Mouse (Mus musculus): ENCODE data around the gene Rps27rt.
"Not testable (repeated sequence)": the region's sequence is repeated elsewhere in the genome, so short reads cannot be mapped to it uniquely, and the experiment has no call there.

The Rps27rt gene

DNA sequence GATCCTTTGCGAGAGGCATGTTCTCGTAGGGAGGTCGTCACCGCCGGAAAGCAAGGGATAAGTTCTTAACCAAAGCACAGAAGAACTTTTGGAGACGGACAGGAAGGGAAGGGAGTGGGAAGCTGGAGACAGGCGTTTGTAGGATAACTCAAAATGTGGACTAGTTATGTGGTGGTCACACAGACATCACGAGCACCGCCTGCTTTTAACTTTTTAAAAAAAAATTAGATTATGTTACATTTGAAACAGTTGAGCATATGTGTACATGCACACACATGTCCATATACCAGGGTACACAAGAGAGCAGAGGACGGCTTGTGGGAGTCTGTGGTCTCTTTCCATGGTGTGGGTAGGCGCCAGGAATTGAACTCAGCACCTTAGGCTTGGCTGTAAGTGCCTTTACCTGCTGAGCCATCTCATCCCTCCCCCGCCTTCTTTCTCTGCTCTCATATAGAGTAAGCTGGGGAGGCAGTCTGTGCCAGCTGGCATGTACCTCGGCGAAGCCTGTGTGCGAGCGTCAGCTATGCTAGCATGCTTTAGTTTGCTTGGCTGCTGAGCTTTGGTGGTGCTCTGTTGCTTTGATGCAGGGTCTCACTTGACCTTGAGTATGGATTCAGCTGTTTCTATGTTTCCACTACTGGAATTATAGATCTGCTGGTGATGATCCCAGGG lies at the start of gene Rps27rt:
TSS of gene Rps27rt (minus strand) at position 51 of the 672 bp plus-strand sequence.
- no peak for DNase-seq

DNA sequence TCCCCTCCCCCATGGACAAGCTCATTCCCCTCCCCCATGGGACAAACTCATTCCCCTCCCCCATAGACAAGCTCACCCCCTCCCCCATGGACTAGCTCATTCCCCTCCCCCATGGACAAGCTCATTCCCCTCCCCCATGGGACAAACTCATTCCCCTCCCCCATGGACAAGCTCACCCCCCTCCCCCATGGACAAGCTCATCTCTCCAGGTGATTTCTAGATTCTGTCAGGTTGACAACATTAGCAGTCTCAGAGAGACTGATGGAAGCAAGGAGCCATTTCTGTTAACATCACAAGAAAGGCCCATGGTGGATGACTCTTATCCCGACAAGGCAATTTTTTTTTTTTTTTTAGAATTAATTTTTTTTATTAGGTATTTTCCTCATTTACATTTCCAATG lies 48.5 kb upstream of the Rps27rt start:
- not testable (repeated sequence) for DNase-seq

DNA sequence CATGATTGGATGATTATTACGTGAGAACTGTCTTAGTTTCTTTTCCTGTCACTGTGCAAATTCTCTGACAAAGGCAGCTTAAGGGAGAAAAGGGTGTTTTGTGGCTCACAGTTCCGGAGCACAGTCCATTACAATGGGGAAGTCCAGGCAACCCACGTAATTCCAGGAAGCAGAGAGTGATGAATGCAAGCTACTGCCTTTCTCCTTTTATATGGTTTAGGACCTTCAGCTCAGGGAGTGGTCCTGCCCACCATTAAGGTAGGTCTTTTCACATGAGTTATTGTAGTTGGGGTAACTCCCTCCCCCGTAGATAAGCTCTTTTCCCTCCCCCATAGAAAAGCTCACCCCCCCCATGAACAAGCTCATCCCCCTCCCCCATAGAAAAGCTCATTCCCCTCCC lies 48.0 kb upstream of the Rps27rt start:
- no peak for DNase-seq

DNA sequence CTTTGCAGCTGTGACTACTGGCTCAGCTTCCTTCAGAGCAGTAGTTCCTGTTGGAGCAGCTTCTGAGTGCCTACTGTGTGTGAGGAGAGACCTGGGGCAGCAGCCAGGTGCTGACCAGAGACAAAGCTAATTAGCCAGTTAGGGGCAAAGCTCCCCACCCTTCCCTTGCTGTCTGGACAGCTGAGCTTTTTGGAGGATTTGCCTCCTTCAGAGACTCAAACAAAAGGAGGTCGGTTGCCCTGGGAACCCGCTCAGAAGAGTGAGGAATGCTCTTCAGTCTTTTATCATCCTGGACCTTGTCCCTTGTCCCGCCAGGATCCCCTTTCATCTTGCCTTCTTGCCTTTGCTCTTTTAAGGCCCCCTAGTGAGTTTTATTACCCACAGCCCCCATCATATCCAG lies 46.8 kb upstream of the Rps27rt start:
- no peak for DNase-seq

DNA sequence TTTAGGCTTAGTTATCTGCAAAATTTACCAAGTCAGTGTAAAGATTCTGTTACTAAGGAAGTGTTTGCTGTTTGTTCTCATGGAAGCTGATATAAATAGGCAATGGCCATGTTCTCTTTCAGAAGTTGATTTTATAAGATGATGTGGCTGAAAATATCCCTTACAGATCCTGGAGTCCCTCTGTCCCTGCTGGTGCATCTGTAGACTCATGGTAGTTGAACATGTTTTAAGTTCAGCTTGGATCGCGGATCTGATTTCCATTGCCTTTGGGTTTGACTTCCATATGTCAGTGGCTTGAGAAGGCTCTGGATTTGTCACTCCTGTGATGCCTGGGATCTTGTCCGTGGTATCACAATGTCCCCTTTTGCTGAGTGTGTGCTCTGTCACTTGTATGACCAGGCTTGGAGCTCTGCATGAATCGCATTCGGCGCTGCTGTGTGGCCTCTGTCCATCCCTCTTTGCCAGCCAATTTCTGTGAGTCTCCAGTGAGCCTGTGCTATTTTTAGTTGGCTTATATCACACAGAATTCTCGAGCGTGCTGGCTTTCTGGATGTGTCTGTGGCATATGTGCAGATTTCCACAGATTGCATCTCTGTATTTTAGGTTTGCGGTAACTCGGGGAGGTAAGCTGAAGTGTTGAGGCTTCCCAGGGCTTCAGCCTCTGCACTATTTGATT lies 41.3 kb upstream of the Rps27rt start:
- DNase-seq = peak; percentile 62

DNA sequence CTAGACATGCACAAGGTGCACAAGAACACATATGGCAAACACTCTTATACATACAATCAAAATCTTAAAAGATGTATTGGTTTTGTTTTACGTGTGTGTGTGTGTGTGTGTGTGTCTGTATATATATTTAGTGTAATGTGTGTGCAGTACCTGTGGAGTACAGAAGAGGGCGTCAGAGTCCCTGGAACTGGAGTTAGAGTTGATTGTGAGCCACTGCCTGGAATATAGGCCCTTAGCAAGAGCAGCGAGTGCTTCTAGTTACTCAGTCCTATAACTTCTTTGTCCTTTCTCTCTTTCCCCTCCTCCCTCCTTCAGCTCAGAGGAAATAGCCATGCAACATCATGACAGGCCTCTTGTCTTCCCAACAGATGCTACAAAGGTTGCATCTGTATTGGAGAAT lies 40.6 kb upstream of the Rps27rt start:
- no peak for DNase-seq

DNA sequence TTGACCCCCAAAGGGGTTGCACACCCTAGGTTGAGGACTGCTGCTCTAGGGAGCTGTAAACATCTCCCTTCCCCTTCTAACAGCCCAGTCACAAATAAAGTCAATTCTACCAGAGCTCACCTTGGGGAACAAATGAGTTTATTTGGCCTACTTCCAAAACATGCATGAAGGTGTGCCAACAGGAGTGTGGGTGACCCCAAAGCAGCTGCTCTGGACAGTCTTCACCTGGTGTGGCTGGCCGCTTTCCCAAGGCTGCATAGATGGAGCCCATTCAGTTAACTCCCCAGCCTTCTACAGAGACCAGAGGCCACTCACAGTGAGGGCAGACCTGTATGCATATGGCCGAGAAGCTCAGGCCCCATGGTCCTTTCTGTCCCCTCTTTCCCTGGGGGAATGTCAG lies 38.9 kb upstream of the Rps27rt start:
- DNase-seq = no peak

DNA sequence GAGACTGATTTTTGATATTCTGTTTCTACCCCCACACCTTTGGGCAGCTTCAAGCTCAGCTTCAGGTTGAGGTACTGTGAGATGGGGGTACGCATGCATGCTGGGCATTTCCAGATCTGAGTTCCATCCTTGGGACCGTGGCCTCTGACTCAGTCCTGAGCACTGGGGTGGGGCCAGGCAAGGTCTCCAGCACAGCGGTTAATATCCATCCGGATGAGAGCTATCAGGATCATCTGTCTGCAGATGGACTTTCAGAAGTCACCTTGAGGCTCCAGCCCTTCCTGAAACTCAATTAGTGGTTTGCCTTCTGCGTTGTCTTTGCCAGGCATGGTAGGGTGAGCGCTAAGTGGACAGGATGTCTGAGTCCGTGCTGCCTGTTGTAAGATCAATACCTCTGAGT lies 37.6 kb upstream of the Rps27rt start:
- DNase-seq = no peak

DNA sequence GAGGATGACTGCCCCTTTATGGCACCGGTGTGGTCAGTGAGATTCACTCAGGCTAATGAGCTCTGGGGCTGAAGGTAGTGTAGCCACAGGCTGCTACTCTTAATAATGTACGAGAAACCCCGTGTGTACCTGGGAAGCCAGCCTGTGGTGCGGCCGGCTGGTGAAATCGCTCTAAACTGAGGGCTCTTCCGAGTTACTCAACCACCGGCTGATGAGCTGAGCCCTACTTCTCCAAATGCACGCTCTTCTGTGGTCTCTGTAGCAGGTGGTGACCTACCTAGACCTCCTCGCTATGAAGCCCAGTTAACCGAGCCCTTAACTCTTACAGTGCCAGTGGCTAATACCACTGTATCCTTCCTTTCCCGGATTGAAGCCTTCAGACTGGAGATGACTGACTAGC lies 29.8 kb upstream of the Rps27rt start:
- no peak for DNase-seq

DNA sequence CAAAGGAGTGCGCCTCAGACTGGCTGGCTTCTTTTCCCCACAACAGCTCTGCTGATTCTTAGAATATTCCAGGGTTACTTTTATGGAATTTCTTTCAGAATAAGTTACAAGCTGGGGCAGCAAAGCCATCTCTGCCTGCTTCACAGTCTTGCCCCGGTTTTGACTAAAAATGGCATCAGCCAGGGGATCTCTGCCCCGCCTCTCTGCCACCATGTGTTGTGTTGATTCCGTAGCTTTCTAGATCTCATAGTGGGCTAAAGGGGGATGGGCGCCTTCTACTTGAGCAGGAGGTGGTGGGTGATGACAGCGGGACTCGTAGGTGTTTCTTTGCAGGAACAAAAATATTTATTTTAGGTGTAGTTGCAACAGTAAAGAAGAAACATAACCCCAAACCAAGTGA lies 25.7 kb upstream of the Rps27rt start:
- no peak for DNase-seq

DNA sequence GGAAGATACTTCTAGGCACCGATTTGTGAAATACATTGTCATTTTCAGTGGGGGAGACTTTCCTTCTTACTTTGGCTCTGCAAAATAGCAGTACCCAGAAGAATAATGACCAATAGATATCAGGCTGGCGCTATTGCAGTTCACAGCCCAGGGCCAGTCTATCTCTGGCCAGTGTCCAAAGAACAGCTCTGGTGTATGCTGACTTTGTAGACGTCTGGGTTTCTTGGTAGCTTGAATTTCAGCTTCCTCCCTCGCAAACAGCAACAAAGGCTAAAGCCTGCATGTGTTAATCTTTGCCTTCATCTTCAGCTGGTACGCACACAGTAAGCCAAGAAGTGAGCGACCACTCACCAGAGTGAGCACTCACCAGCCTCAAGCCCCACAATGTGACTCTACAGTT lies 25.2 kb upstream of the Rps27rt start:
- DNase-seq = no peak

DNA sequence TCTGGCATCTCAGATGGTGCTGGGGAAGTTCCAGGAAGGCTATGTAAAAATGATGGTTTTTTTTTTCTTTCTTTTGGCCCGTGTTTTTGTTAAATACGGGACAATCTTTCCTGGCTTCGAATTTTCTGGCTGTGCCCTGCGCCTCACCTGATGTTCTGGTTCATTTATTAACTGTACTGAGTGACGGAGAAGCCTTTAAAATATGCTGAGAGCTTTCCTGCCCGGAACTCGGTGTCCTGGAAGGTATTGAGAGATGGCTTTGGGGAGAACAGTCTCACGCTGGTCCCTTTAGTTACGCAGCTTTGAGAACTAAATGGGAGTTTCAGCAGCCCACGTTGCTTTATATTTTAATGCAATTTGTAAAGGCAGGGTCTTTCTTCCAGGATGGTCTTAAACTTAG lies 22.9 kb upstream of the Rps27rt start:
- no peak for DNase-seq

DNA sequence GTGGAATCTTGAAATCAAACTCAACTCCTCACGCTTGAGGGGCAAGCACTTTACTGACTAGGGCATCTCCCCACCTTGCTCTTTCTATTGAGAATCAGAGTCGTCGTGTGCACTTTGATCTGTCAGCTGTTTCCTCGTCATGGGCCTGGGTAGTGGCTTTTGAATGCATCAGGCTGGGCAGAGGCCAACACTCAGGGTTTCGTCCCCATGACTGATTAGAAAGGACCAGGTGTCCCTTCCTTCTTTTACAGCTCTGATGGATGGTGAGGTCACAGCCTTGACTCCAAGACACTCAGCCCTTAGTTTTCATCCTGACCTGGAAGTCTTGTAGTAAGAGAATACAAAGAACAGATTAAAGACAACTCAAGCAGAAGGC lies 17.2 kb upstream of the Rps27rt start:
- DNase-seq = no peak

DNA sequence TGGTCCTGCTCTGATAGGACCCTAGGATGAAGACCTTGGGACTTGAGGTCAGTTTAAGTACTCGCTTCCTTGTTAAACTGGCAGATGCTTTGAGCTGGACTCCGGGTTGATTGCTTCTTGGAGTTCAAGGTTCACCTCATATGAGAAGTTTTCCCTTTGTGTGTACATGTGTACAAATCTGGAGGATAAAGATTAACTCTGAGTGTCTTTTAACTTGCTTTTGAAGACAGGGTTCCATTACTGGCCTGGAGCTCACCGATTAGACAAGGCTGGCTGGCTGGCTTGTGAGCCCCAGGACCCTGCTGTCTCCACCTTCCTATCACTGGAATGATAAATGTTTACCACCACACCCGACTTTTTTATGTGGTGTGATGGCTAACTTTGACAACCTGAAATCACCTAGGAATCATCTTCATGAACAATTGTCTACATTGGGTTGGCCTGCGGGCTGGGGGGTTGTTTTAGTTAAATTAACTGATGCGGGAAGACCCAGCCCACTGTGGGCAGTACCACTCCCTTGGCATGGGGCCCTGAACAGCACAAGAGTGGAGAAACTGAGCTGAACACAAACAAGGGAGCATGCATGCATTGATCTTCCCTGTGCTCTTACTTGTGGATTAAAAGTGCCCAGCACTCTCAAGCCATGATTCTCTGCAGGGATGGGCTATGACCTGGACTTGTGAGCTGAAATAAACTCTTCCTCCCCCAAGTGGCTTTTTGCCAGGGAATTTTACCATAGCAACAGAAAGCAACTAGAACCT lies 16.7 kb upstream of the Rps27rt start:
- DNase-seq = no peak

DNA sequence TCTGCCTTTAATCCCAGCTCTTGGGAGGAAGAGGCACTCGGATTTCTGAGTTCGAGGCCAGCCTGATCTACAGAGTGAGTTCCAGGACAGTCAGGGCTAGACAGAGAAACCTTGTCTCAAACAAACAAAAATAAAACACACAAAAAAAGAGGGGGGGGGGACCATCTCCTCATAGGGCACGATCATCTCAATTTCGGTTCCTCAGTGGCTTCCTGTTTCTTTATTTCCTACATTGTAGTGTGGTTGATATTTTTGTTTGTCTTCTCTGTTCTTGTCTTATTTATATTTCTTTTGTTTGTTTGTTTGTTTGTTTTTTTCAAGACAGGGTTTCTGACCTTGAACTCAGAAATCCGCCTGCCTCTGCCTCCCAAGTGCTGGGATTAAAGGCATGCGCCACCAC lies 13.9 kb upstream of the Rps27rt start:
- no peak for DNase-seq

DNA sequence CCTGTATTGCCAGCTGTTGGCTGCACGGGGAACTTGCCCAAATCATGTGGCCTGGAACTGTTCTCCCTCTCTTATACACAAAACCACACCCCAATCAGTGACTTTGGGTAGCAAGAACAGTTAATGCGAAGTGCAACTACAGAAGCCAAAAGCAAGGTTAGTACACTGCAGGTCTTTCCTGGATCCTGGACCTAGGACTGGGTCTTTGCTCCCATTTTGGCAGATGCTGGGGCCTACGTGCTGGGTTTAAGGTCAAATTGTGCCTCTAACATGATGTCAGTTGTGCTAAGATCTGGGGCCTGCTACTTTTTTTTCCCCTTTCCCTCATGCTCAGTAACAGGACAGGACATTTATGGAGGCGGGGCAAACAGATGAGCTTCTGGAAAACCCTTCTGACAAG lies 13.2 kb upstream of the Rps27rt start:
- no peak for DNase-seq

DNA sequence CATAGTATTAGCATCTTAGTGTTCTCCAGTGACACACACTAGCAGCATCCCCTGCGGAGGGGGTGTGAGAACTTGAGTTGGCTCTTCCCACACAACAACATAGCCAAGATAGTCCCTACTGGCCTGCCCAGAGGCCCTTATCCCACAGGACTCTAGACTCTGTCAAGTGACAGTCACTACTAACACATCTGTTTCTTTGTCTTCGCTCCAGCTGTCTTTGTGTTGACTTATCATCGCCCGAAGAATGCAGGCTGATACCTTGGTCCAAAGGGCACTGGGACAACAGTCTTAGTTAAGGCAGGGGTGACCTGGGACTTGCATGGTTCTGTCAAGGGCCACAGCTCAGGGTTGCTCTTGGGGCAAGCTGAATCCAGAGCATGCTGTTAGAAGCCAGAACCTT lies 12.7 kb upstream of the Rps27rt start:
- no peak for DNase-seq

DNA sequence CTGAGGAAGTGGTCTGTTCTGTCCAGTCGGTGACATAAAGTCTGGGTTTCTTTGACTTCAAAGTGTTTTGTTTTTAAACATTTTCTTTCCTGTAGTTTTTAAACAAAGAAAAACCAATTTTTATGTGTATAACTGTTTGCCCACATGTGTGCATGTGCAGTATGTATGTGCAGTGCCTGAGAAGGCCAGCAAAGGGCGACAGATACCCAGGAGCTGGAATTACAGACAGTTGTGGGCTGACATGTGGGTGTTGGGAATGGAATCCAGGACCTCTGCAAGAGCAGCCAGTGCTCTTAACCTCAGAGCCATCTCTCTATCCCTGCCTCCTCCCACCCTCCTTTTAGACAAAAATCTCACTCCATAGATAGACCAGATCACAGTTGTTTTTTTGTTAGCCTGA lies 10.0 kb upstream of the Rps27rt start:
- DNase-seq = no peak

DNA sequence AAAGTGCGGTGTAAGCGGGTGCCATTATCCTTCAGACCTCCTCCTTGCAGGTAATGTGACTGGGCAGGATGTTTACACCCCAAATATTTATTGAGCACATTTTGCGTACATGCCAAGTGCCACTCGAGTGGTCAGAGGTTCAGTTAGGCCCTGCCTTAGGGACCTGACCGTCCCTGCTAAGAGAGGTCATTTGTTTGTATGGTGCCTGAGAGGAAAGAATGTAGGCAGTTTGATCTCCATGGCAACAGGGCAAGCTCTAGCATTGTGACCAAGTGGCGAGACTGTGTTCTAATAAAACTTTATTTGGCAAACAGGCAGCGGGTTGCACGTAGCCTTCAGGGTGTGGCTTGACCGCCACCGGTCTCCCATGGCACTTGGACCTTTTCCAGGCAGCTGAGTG lies 7.9 kb upstream of the Rps27rt start:
- DNase-seq = no peak

DNA sequence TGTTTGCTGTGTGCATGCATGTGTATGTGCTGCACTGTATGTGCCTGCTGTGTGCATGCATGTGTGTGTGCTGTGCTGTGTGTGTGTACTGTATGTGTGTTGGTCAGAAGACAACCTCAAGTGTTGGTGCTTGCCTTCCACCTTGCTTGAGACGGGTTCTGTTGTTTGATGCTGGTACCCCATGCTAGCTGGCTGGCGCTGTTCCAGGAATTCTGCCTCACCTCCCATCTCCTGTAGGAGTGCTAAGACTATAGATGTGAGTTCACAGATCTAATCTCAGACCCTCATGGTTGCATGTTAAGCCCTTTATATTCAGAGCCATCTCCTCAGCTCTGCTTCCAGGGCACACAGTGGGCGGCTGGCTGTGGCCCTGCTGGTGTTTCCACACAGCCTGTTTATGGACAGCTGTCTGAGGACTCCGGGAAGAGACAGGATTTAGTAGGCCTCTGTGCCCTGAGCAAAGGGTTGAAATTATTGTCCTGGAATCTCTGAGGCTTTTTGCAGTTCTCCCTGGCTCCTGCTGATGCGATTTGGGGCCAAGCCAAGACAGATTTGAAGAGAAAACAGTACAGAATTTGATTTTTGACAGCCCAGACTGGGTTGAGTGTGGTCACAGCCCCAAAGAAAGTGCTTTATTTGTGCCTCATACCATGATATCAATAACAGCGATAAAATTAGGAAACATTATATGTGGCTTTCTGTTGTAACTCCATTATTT lies 6.2 kb upstream of the Rps27rt start:
- no peak for DNase-seq

DNA sequence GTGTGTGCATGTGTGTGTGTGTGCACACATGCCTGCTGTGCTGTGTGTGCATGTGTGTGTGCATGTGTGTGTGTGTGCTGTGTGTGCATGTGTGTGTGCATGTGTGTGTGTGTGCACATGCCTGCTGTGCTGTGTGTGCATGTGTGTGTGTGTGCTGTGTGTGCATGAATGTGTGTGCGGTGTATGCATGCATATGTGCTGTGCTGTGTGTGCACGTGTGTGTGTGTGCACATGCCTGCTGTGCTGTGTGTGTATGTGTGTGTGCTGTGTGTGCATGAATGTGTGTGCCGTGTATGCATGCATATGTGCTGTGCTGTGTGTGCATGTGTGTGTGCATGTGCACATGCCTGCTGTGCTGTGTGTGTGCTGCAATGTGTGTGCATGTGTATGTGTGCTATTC lies 5.5 kb upstream of the Rps27rt start:
- DNase-seq = no peak

DNA sequence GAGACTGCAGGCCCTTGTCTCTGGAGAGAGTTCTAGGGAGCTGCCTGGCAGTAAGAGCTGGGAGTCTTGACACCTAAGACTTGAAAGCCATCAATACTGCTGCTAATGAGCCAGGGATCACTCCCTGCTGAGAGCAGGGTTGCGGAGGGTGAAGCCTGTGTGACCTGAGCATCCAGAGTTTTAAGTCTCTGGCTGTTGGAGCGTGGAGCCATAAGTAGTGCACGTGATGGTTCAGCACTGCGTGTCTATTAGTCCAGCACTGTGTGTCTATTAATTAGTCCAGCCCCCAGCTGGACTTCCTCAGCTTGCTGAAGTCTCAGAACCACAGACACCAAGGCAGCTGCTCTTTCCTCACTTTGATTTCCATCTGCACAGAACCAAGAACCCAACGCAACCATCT lies 3.8 kb upstream of the Rps27rt start:
- no peak for DNase-seq

DNA sequence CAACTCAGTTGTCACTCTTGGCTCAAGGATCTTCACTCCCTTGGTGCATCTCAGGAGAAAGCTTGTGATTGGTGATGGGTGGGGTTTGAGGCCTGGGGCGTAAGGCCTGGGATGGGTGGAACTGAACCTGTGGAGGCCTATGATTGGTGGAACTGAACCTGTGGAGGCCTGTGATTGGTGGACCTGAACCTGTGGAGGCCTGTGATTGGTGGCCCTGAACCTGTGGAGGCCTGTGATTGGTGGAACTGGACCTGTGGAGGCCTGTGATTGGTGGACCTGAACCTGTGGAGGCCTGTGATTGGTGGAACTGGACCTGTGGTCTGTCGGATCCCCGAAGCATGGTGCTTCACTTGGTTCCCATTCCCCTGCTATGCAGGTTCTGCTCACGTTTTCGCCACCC lies 3.2 kb upstream of the Rps27rt start:
- DNase-seq = no peak

DNA sequence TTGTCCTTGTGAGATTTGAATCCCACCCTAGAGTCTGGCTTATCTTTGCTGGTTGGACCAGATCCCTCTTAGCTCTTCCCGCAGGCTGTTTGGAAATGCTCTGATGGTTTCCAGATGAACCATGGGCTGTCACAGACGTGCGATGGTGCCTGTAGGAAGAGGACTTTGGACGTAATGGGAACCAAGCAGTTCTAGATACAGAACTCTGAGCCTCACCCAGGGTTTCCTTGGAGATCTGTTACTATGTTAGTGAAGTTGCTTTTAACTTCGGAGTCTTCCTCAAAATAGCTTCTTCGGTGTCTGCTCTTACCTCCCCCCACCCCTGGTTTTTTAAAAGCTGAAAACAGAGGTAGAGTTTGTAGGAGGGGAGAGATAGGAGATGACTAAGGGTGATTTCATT lies 2.6 kb downstream of the Rps27rt start:
- no peak for DNase-seq
